Mouse (Mus musculus) liver, embryonic 12.5 days (tissue): ENCODE measurements around the gene Hsf5. TPM values are rescaled to one million over a fixed set of nuclear protein-coding genes. Genes with fewer than 3 reads are reported as not detected.

Experiments
- ATAC-seq: fragments of 200-750 bp; cut with Nextera tagmentation; 2 replicates; pipeline ENCODE4 v1.8.0; 2017; ENCODE audit warnings: moderate number of reproducible peaks, mild to moderate bottlenecking, moderate library complexity
- H3K27ac ChIP-seq: fragments of 300-500 bp; sonication (generic); 2 replicates; pipeline ENCODE4 v1.5.1; 2016; ENCODE audit warnings: mild to moderate bottlenecking
- H3K27me3 ChIP-seq: fragments of 300-500 bp; sonication (generic); replicated peaks from 2 replicates; pipeline ENCODE4 v1.6.1; 2016; ENCODE audit warnings: mild to moderate bottlenecking, moderate library complexity
- H3K36me3 ChIP-seq: fragments of 300-500 bp; sonication (generic); 2 replicates; pipeline ENCODE4 v1.6.1; 2016; ENCODE audit warnings: mild to moderate bottlenecking, moderate library complexity
- H3K4me1 ChIP-seq: fragments of 300-500 bp; sonication (generic); 2 replicates; pipeline ENCODE4 v1.6.1; 2016
- H3K4me2 ChIP-seq: fragments of 300-500 bp; sonication (generic); 2 replicates; pipeline ENCODE4 v1.6.1; 2016; ENCODE audit warnings: mild to moderate bottlenecking, moderate library complexity
- H3K4me3 ChIP-seq: fragments of 300-500 bp; sonication (generic); 2 replicates; pipeline ENCODE4 v1.5.1; 2016; ENCODE audit warnings: mild to moderate bottlenecking, moderate library complexity
- H3K9ac ChIP-seq: fragments of 300-500 bp; sonication (generic); 2 replicates; pipeline ENCODE4 v1.6.1; 2016; ENCODE audit warnings: mild to moderate bottlenecking, moderate library complexity
- H3K9me3 ChIP-seq: fragments of 300-500 bp; sonication (generic); replicated peaks from 2 replicates; pipeline ENCODE4 v1.6.1; 2016; ENCODE audit warnings: mild to moderate bottlenecking, moderate library complexity
- whole genome bisulfite sequencing: fragments of 180-500 bp; shearing (Covaris S2); methylation state at CpG from one replicate; pipeline ENCODE4 v1.1.7; 2016; ENCODE audit not compliant: insufficient replicate concordance; 5-methylcytosine and 5-hydroxymethylcytosine counted together
- polyA plus RNA-seq: library from polyadenylated mRNA; unstranded; fragments of >200 nt; fragmentation: Nextera tagmentation; extraction: Ambion mirVana; gene quantifications from 2 replicates; pipeline ENCODE4 v1.2.1, GENCODE M21; 2016

The Hsf5 gene
- polyA plus RNA-seq, 1 experiment from 2014 or later = 0.02 TPM

DNA sequence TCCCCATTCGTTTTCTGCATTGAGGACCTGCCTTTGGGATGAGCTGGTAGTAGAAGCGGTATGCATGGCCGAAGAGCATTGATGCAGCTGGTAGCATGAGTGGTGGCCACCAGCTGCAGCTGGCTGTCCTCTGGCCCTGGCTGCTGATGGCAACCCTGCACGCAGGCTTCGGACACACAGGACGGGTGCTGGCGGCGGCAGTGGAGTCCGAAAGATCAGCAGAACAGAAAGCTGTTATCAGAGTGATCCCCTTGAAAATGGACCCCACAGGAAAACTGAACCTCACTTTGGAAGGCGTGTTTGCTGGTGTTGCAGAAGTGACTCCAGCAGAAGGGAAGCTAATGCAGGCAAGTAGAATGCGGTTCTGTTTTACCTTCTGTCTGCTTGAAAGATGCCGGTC is 47.6 kb downstream of the Hsf5 start:
- peak overlapping the region; percentile 32; the same call in 1 of the 2 replicates for H3K9ac ChIP-seq
- no peaks in the 10 kb centered on the region; the same call in 1 of the 2 replicates for H3K27me3 ChIP-seq
- no peak overlapping the region; the same call in 1 of the 2 replicates for H3K27ac ChIP-seq
- H3K4me2 ChIP-seq = peak overlapping the region; percentile 62
- H3K4me3 ChIP-seq = peak overlapping the region; percentile 34
- H3K9me3 ChIP-seq = no peaks in the 10 kb centered on the region
- H3K36me3 ChIP-seq = no peaks in the 10 kb centered on the region
- H3K4me1 ChIP-seq = peaks cover 17% of the 10 kb centered on the region
- no peak for ATAC-seq
- 73% methylated on average over 12 of the region's 12 CpGs for WGBS

DNA sequence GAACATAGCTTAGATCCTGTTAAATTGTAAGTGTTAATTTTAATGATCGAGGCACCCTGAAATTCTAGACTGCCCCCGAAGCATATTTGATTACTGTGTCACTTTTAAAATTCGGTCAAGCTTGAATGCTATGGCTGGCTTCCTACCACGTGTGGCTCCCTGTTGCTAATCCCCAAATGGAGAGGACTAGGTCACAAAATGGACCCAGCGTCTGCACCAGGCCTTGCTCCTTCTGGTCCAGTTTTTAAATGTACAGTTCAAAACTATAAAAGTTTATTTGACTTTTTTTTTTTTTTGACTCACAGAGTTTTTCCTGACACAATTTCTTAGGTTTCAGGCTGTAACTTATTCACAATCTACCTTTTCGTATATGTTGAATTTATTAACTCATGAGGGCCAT is 48.3 kb downstream of the Hsf5 start:
- Histone ChIP-seq H3K9ac (no peak overlapping the region), H3K36me3 (no peaks in the 10 kb centered on the region), H3K4me2 (no peak overlapping the region), H3K4me1 (peaks cover 17% of the 10 kb centered on the region), H3K27me3 (no peaks in the 10 kb centered on the region; the same call in 1 of the 2 replicates), H3K27ac (no peak overlapping the region), H3K9me3 (no peaks in the 10 kb centered on the region), H3K4me3 (peak overlapping the region; percentile 24; the same call in 1 of the 2 replicates)
- 65% methylated on average over 6 of the region's 6 CpGs for WGBS
- ATAC-seq = no peak

DNA sequence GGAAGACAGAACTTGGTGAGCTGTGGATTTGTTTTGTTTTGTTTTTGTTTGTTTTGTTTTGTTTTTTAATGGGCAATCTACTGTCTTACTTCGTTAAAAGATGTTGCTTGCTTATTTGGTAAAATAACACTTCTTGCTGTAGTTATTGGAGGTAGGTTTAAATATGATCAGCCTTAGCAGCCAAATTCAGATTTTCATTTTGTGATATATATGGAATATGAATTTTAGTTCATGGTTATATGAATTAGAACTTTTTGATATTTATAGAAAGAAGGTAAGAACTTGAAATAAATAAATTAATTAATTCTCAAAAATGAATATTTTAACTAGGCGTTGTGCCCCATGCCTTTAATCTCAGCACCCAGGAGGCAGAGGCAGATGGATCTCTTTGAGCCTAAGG is 48.7 kb downstream of the Hsf5 start:
- Histone ChIP-seq H3K27ac (no peak overlapping the region), H3K4me1 (peaks cover 17% of the 10 kb centered on the region), H3K27me3 (no peaks in the 10 kb centered on the region; the same call in 1 of the 2 replicates), H3K4me3 (peak overlapping the region; percentile 32; the same call in 1 of the 2 replicates), H3K9ac (peak overlapping the region; percentile 31; the same call in 1 of the 2 replicates), H3K4me2 (peak overlapping the region; percentile 49), H3K36me3 (no peaks in the 10 kb centered on the region), H3K9me3 (no peaks in the 10 kb centered on the region)
- WGBS = 70% methylated on average over 2 of the region's 2 CpGs
- ATAC-seq = no peak

DNA sequence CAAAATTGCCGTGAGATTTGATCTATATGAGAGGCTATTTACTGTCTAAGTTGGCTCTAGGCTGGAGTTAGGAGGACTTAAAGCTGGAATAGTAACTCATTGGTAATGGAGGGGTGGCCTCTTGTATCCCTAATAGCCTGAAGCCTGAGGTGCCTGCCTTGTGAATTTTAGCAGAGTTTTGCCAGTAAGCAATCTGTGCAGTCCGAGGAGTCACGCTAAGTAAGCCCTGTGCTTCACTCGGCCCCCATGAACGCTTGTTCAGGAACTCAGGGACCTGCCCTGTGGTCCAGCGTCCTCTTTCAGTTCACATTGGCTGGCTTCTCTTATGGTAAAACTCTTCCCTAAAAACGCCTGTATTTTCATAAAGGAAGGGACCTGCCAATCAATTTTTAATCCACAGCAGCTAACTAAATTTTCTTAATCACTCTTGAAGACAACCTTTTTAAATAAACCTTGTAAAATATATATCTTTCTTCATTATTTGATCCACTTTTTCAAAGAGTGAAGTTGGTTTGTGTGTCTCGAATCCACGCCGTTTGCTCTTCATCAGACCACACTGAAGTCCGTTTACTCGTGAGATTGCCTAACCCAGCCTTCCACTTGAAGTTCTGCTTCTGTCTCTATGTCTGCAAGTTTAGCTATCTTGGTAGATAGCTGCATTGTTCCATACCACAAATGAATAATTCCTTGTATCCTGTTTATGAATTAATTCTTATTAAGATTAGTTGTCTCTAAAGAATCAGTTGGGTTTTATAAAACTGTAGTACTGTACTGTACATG is 49.5 kb downstream of the Hsf5 start:
- no peaks in the 10 kb centered on the region; the same call in 1 of the 2 replicates for H3K27me3 ChIP-seq
- H3K4me2 ChIP-seq = peak overlapping the region; percentile 49
- H3K9ac ChIP-seq = peak overlapping the region; percentile 31; the same call in 1 of the 2 replicates
- H3K9me3 ChIP-seq = no peaks in the 10 kb centered on the region
- ATAC-seq = no peak
- H3K27ac ChIP-seq = peak overlapping the region; percentile 68
- H3K36me3 ChIP-seq = no peaks in the 10 kb centered on the region
- H3K4me1 ChIP-seq = peaks cover 17% of the 10 kb centered on the region
- H3K4me3 ChIP-seq = peak overlapping the region; percentile 32
- WGBS = 49% methylated on average over 12 of the region's 12 CpGs

DNA sequence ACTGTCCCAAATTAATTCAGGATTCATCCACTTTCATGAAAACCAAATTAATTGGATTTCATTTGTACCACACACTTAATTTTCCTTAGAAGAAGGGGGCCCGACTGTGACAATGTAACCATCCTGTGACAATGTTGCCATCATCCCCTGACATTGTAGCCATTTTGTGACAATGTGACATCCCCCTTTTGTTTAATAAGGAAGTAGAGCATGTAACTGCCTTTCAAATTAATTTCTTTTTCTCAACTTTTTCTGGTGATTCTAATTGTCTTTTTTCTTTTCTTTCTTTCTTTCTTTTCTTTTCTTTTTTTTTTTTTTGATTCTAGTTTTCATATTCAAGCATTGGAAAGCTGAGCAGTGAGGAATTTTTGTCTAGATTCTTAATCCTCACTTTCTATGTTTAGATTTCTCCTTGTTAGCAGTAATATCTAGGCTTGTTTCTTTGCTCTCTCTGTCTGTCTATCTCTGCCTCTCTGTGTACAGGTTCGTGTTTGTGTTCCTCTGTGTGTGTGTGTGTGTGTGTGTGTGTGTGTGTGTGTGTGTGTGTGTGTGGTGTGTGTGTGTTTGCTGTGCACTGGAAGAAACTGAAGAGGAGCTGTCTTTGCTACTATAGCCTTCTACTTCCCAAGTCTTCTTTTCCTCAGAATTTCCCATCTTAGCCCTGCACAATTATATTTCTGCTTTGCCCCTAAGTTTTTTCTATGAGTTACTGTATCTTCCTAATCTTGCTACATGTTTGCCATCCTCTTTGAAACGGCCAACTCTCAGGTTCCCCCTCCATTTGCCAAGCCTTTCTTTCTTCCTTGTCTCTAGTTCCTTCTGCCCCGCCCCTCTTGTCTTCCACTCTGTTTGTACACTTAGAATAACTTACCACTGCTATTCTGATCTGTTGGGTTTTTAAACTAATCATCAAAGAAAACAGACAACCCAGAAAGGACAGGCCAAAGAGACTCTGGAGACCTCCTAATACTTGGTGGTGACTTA is 50.4 kb downstream of the Hsf5 start:
- no peak for ATAC-seq
- Histone ChIP-seq H3K9me3 (no peaks in the 10 kb centered on the region), H3K4me2 (no peak overlapping the region), H3K27ac (no peak overlapping the region), H3K4me3 (no peak overlapping the region), H3K36me3 (no peaks in the 10 kb centered on the region), H3K27me3 (no peaks in the 10 kb centered on the region; the same call in 1 of the 2 replicates), H3K4me1 (peaks cover 17% of the 10 kb centered on the region), H3K9ac (no peak overlapping the region)
- WGBS = 43% methylated on average over 4 of the region's 4 CpGs

DNA sequence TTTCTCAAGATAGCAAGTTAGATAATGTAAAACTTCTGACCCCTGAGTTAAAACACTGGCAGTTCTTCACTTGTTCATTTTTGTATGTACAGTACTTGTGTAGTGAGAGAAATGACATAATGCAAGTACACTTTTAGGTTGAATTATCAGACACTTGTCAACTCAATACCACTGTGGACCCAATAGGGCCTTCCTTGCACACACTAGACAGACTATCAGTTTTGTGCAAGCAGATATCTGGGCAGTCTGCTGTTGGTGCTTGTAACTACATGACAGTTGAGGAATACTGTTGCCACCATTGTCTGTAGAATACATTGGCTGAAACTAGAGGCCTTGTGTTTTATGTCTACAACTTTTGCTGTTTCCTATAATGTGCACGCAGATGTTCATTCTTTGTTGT is 56.3 kb downstream of the Hsf5 start:
- no peak overlapping the region for H3K4me3 ChIP-seq
- peaks cover 8% of the 10 kb centered on the region; the same call in 1 of the 2 replicates for H3K4me1 ChIP-seq
- no peaks in the 10 kb centered on the region for H3K9me3 ChIP-seq
- peak; percentile 57; the same call in 1 of the 2 replicates for ATAC-seq
- H3K36me3 ChIP-seq = no peaks in the 10 kb centered on the region
- H3K27me3 ChIP-seq = no peaks in the 10 kb centered on the region
- H3K9ac ChIP-seq = no peak overlapping the region
- no peak overlapping the region for H3K4me2 ChIP-seq
- no peak overlapping the region for H3K27ac ChIP-seq
- WGBS = 84% methylated on average over 1 of the region's 1 CpGs

DNA sequence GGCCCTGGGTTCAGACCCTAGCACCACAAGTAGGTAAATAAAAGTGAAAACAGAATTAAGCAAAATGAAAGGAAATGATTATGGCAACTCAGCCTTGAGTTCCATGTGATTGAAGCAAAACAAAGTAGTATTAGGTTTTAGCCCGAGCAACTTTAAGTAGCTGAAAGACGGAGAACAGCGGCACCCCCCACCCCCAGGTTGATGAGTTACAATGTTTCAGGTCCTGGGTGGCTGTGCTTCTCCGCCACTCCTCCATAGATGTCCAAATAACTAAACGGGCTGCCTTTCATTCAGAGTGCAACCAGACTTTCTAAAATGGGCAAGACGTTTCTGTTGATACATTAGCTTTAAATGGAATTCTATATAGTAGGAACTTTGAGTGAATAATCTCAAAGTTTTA is 58.6 kb downstream of the Hsf5 start:
- 76% methylated on average over 6 of the region's 6 CpGs for WGBS
- H3K4me2 ChIP-seq = no peak overlapping the region
- no peak for ATAC-seq

DNA sequence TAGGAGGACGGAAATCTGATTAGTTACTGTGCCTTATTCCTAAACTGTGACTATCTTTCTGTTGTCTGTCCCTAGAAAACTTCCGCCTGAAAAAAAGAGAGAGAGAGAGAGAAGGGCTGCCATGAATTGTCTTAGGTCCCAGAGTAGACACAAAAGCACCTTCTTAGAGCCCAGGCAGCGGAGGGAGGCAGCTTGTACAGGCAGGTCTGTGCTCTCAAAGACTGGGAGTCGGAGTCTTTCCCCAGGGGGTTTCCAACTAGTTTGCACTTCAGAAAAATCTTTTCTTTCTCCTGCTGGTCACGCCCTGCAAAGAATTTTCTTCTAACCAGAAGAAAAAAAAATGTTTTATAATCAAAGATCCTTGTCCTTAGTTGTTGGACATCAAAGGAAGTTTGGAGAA is 60.8 kb downstream of the Hsf5 start:
- Histone ChIP-seq H3K9me3 (no peaks in the 10 kb centered on the region), H3K4me2 (no peak overlapping the region), H3K9ac (no peak overlapping the region), H3K4me3 (no peak overlapping the region), H3K4me1 (peaks cover 10% of the 10 kb centered on the region; the same call in 1 of the 2 replicates), H3K36me3 (no peaks in the 10 kb centered on the region), H3K27me3 (no peaks in the 10 kb centered on the region), H3K27ac (no peak overlapping the region)
- no peak for ATAC-seq
- 64% methylated on average over 5 of the region's 5 CpGs for WGBS

More for the DNA sequence above, 58.6 kb downstream of the Hsf5 start:
- peaks cover 7% of the 10 kb centered on the region; the same call in 1 of the 2 replicates for H3K4me1 ChIP-seq
- H3K36me3 ChIP-seq = no peaks in the 10 kb centered on the region
- H3K27ac ChIP-seq = no peak overlapping the region
- no peaks in the 10 kb centered on the region for H3K27me3 ChIP-seq
- H3K4me3 ChIP-seq = no peak overlapping the region
- H3K9me3 ChIP-seq = no peaks in the 10 kb centered on the region
- no peak overlapping the region for H3K9ac ChIP-seq

DNA sequence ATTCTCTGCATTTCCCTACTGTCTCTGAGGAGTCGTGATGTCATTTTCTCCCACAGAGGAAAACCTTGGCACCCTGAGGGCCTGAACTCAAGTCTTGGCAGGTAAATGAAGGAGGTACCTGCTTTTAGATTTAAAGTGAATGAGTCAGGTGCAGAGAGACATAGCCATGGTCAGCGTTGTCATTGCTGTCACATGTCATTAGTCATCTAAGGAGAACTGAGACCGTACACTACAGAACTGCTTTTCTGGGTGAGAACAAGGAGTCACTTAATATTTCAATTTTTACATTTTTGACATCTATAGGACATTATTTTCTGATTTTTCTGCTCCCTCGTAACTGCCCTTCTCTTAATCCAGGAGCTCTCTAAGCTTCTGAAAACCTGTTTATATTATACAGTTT is 61.6 kb downstream of the Hsf5 start:
- Histone ChIP-seq H3K4me2 (no peak overlapping the region), H3K4me1 (peaks cover 12% of the 10 kb centered on the region; the same call in 1 of the 2 replicates), H3K27me3 (no peaks in the 10 kb centered on the region), H3K4me3 (no peak overlapping the region), H3K36me3 (no peaks in the 10 kb centered on the region), H3K27ac (no peak overlapping the region), H3K9ac (no peak overlapping the region), H3K9me3 (no peaks in the 10 kb centered on the region)
- no peak for ATAC-seq
- 63% methylated on average over 4 of the region's 4 CpGs for WGBS

DNA sequence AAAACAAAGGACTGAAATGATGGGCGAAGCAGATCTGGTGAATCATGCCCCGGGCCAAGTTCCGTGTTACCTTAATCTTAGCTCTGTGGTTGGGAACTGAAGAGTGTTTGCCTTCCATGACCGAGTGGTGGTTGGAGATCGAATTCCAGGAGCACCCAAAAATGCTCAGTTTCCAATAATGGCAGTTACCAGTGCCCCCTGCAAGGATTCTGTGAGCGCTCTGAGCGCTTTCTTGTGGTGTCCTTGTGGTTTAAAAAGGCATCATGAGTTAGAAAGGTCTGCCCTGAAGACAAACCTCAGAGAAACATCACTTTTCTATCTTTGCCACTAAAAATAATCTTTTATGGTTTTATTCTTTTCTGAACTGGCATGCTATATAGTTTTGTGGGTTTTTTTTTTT is 62.0 kb downstream of the Hsf5 start:
- no peak for ATAC-seq
- no peaks in the 10 kb centered on the region for H3K27me3 ChIP-seq
- H3K36me3 ChIP-seq = no peaks in the 10 kb centered on the region

DNA sequence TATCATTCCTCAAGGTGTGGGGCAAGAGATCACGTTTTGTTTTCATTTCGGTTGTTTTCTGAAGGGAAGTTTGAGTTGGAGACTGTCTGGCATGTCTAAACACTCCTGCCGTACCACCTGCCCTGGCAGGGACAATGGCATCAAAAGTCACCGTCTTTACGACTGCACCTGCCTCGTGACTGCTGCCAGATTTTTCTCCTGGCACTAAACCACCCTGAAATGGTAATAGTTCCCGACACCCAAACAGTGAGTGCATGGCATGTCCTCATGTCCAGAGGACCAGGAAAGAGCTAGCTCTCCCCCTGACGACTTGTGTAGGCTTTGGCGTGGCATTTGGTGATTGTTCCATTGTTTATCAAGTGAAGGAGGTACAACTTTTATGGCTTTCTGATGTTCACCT is 63.8 kb downstream of the Hsf5 start:
- Histone ChIP-seq H3K27me3 (no peaks in the 10 kb centered on the region), H3K9me3 (no peaks in the 10 kb centered on the region), H3K4me3 (no peak overlapping the region), H3K36me3 (no peaks in the 10 kb centered on the region), H3K9ac (no peak overlapping the region), H3K4me1 (peaks cover 19% of the 10 kb centered on the region), H3K4me2 (no peak overlapping the region), H3K27ac (no peak overlapping the region)
- ATAC-seq = no peak
- 77% methylated on average over 9 of the region's 9 CpGs for WGBS

More for the DNA sequence above, 62.0 kb downstream of the Hsf5 start:
- Histone ChIP-seq H3K4me3 (no peak overlapping the region), H3K9ac (no peak overlapping the region), H3K9me3 (no peaks in the 10 kb centered on the region), H3K27ac (no peak overlapping the region), H3K4me2 (no peak overlapping the region), H3K4me1 (peaks cover 10% of the 10 kb centered on the region; the same call in 1 of the 2 replicates)
- WGBS = 76% methylated on average over 7 of the region's 7 CpGs
